Mouse (Mus musculus): Measurements from ENCODE around the gene Clcn7. TPM values are rescaled to one million over a fixed set of nuclear protein-coding genes. Genes with fewer than 3 reads are reported as not detected.
"Not testable (repeated sequence)": the region's sequence is repeated elsewhere in the genome, so short reads cannot be mapped to it uniquely, and the experiment has no call there.

Clcn7 gene
- polyA plus RNA-seq, 1 experiment from 2014 or later: 18.1 TPM

DNA sequence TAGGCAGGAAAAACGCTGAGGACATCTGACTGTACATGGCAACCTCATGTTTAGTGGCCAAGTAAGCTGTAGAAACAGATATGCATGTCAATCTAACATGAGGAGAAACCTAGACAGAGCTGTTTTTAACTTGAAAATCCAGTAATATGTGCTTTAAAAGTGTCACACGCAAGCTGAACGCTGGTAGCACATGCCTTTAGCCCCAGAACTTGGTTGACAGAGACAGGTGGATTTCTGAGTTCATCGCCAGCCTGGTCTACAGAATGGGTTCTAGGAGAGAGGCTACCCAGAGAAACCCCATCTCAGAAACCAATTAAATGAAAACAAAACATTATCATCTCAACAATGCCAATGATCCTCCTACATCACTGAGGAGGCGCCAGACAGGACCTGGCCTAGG lies 22.0 kb upstream of the Clcn7 start:
- Histone ChIP-seq H3K9ac (no peak overlapping the region), H3K27ac (no peak overlapping the region), H3K36me3 (peaks cover 26% of the 10 kb centered on the region), H3K4me1 (peaks cover 10% of the 10 kb centered on the region; the same call in 1 of the 2 replicates), H3K9me3 (no peaks in the 10 kb centered on the region), H3K27me3 (replicated peaks) (no peaks in the 10 kb centered on the region), H3K4me2 (no peak overlapping the region), H3K4me3 (replicated peaks) (no peak overlapping the region)
- WGBS: 92% methylated on average over 5 of the region's 5 CpGs
- no peak for ATAC-seq (ENCODE audit: insufficient read depth, low FRiP score, low read depth)

GRCm38 (mm10) chr17:25111739-25112422 lies 21.3 kb upstream of the Clcn7 start:
- no peak for ATAC-seq (ENCODE audit: insufficient read depth, low FRiP score, low read depth)
- Histone ChIP-seq H3K9ac (no peak overlapping the region), H3K4me3 (replicated peaks) (no peak overlapping the region), H3K4me2 (no peak overlapping the region), H3K4me1 (peaks cover 11% of the 10 kb centered on the region; the same call in 1 of the 2 replicates), H3K27me3 (replicated peaks) (no peaks in the 10 kb centered on the region), H3K36me3 (peaks cover 20% of the 10 kb centered on the region), H3K9me3 (no peaks in the 10 kb centered on the region), H3K27ac (no peak overlapping the region)
- WGBS: 77% methylated on average over 8 of the region's 8 CpGs

DNA sequence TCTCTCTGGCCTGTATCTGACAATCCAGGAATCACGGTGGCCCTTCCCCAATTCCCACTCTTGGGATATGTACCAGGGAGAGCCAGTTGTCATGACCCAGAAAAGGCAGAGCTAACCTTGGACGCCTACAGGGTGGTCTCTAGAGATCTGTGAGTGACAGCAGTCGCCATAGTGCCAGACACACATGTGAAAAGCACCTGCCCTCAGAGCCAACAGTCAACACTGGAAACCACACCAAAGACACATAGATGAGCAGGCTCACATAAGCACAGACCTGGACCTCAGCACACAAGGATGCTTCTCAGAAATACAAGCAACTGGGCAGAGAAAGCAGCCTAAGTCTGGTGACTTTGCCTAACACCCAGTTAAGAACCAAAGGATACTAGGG lies 20.8 kb upstream of the Clcn7 start:
- H3K4me3 ChIP-seq (replicated peaks): no peak overlapping the region
- peaks cover 11% of the 10 kb centered on the region; the same call in 1 of the 2 replicates for H3K4me1 ChIP-seq
- H3K36me3 ChIP-seq: peaks cover 20% of the 10 kb centered on the region
- H3K9me3 ChIP-seq: no peaks in the 10 kb centered on the region
- no peak for ATAC-seq (ENCODE audit: insufficient read depth, low FRiP score, low read depth)
- no peak overlapping the region for H3K4me2 ChIP-seq
- H3K27me3 ChIP-seq (replicated peaks): no peaks in the 10 kb centered on the region
- 83% methylated on average over 3 of the region's 3 CpGs for WGBS
- no peak overlapping the region for H3K27ac ChIP-seq
- H3K9ac ChIP-seq: no peak overlapping the region

GRCm38 (mm10) chr17:25114908-25115645 lies 18.1 kb upstream of the Clcn7 start:
- Histone ChIP-seq H3K4me2 (peak overlapping the region; percentile 97), H3K36me3 (0 out of 2 replicates have a peak, but pooled peaks cover 4% of the 10 kb centered on the region), H3K9ac (peak overlapping the region; percentile 42), H3K27ac (peak overlapping the region; percentile 95), H3K4me1 (peaks cover 11% of the 10 kb centered on the region; the same call in 1 of the 2 replicates), H3K4me3 (replicated peaks) (peak overlapping the region; percentile 64), H3K27me3 (replicated peaks) (no peaks in the 10 kb centered on the region), H3K9me3 (no peaks in the 10 kb centered on the region)
- peak; percentile 61 for ATAC-seq (ENCODE audit: insufficient read depth, low FRiP score, low read depth)
- 9% methylated on average over 23 of the region's 23 CpGs for WGBS

- Histone ChIP-seq H3K4me3 (replicated peaks) (peak within 1 kb of the TSS; percentile 64), H3K27ac (peak within 1 kb of the TSS; percentile 95), H3K9ac (peak within 1 kb of the TSS; percentile 42), H3K4me1 (peaks cover 11% of the 10 kb centered on the region; the same call in 1 of the 2 replicates), H3K4me2 (peak within 1 kb of the TSS; percentile 97), H3K9me3 (no peaks in the 10 kb centered on the region), H3K27me3 (replicated peaks) (0 out of 2 replicates have a peak, but pooled peaks cover 2% of the 10 kb centered on the region), H3K36me3 (0 out of 2 replicates have a peak, but pooled peaks cover 4% of the 10 kb centered on the region)
- ATAC-seq (ENCODE audit: insufficient read depth, low FRiP score, low read depth): peak; percentile 88
- whole genome bisulfite sequencing: 6% methylated on average over 40 of the region's 40 CpGs
These were observed 17.3 kb upstream of the Clcn7 start, which contains the start of gene Telo2 for GRCm38 (mm10) chr17:25115664-25116432. Gene Telo2 (minus strand): TSS chr17:25115967.

DNA sequence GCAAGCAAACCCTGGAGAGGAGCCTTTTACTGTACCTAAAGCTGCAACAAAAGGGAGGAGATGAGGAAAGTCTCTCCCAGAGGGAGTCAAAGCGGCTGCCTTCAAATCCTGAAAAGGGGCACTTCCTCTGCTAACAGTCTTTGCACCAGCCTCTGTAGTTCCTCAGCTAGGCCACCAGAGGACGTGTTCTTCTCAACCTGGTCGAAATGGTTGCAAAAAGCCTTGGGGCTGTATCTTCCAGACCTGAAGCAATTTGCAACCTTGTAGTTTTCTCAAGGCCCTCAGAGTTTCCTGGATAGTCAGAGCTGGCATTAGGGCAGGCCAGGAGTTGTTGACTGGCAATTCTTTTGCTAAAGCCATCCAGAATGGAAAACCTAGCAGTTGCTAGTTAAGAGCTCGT lies 15.9 kb upstream of the Clcn7 start:
- peaks cover 11% of the 10 kb centered on the region; the same call in 1 of the 2 replicates for H3K4me1 ChIP-seq
- H3K4me2 ChIP-seq: no peak overlapping the region
- no peaks in the 10 kb centered on the region for H3K9me3 ChIP-seq
- 32% methylated on average over 4 of the region's 4 CpGs for WGBS
- no peak for ATAC-seq (ENCODE audit: insufficient read depth, low FRiP score, low read depth)
- H3K27ac ChIP-seq: no peak overlapping the region
- H3K36me3 ChIP-seq: 0 out of 2 replicates have a peak, but pooled peaks cover 4% of the 10 kb centered on the region
- H3K9ac ChIP-seq: no peak overlapping the region
- 0 out of 2 replicates have a peak, but pooled peaks cover 3% of the 10 kb centered on the region for H3K27me3 ChIP-seq (replicated peaks)
- H3K4me3 ChIP-seq (replicated peaks): no peak overlapping the region

GRCm38 (mm10) chr17:25120406-25120805 lies 12.8 kb upstream of the Clcn7 start, which contains the start of gene Ptx4:
Gene Ptx4 (plus strand): TSS chr17:25120760.
- H3K9me3 ChIP-seq: no peaks in the 10 kb centered on the region
- no peaks in the 10 kb centered on the region for H3K36me3 ChIP-seq
- no peak within 1 kb of the TSS for H3K4me3 ChIP-seq (replicated peaks)
- 0 out of 2 replicates have a peak, but pooled peaks cover 3% of the 10 kb centered on the region for H3K27me3 ChIP-seq (replicated peaks)
- H3K4me1 ChIP-seq: 0 out of 2 replicates have a peak, but pooled peaks cover 4% of the 10 kb centered on the region
- no peak within 1 kb of the TSS for H3K27ac ChIP-seq
- H3K4me2 ChIP-seq: no peak within 1 kb of the TSS
- 29% methylated on average over 3 of the region's 3 CpGs for WGBS
- no peak for ATAC-seq (ENCODE audit: insufficient read depth, low FRiP score, low read depth)
- H3K9ac ChIP-seq: no peak within 1 kb of the TSS

- Histone ChIP-seq H3K9ac (no peak overlapping the region), H3K4me2 (no peak overlapping the region), H3K9me3 (no peaks in the 10 kb centered on the region), H3K4me1 (0 out of 2 replicates have a peak, but pooled peaks cover 3% of the 10 kb centered on the region), H3K4me3 (replicated peaks) (no peak overlapping the region), H3K27ac (no peak overlapping the region), H3K27me3 (replicated peaks) (0 out of 2 replicates have a peak, but pooled peaks cover 3% of the 10 kb centered on the region), H3K36me3 (no peaks in the 10 kb centered on the region)
- WGBS: 28% methylated on average over 7 of the region's 7 CpGs
- ATAC-seq (ENCODE audit: insufficient read depth, low FRiP score, low read depth): no peak
These were observed 9.2 kb upstream of the Clcn7 start for GRCm38 (mm10) chr17:25123979-25124378.

- not testable (repeated sequence) for H3K4me3 ChIP-seq (replicated peaks); H3K27me3 ChIP-seq (replicated peaks); H3K27ac ChIP-seq; H3K4me2 ChIP-seq; H3K9me3 ChIP-seq; H3K9ac ChIP-seq; H3K36me3 ChIP-seq; ATAC-seq (ENCODE audit: insufficient read depth, low FRiP score, low read depth); H3K4me1 ChIP-seq
- WGBS: 72% methylated on average over 3 of the region's 3 CpGs
These were observed 7.6 kb upstream of the Clcn7 start for GRCm38 (mm10) chr17:25125442-25126060.

GRCm38 (mm10) chr17:25127079-25127478 lies 6.1 kb upstream of the Clcn7 start:
- Histone ChIP-seq H3K4me2 (no peak overlapping the region), H3K9ac (no peak overlapping the region), H3K27me3 (replicated peaks) (no peaks in the 10 kb centered on the region), H3K27ac (no peak overlapping the region), H3K4me3 (replicated peaks) (no peak overlapping the region), H3K36me3 (no peaks in the 10 kb centered on the region), H3K4me1 (0 out of 2 replicates have a peak, but pooled peaks cover 3% of the 10 kb centered on the region), H3K9me3 (no peaks in the 10 kb centered on the region)
- ATAC-seq (ENCODE audit: insufficient read depth, low FRiP score, low read depth): peak; percentile 59; the same call in 1 of the 2 replicates
- WGBS: 37% methylated on average over 8 of the region's 8 CpGs

GRCm38 (mm10) chr17:25127681-25128080 lies 5.5 kb upstream of the Clcn7 start:
- Histone ChIP-seq H3K27ac (no peak overlapping the region), H3K4me3 (replicated peaks) (no peak overlapping the region), H3K4me1 (0 out of 2 replicates have a peak, but pooled peaks cover 3% of the 10 kb centered on the region), H3K36me3 (no peaks in the 10 kb centered on the region), H3K27me3 (replicated peaks) (no peaks in the 10 kb centered on the region), H3K9ac (no peak overlapping the region), H3K9me3 (no peaks in the 10 kb centered on the region), H3K4me2 (no peak overlapping the region)
- ATAC-seq (ENCODE audit: insufficient read depth, low FRiP score, low read depth): no peak
- WGBS: 57% methylated on average over 9 of the region's 9 CpGs
